Comparison of ENCODE assay signal across 9 mouse cellular contexts in the genomic region with DNA sequence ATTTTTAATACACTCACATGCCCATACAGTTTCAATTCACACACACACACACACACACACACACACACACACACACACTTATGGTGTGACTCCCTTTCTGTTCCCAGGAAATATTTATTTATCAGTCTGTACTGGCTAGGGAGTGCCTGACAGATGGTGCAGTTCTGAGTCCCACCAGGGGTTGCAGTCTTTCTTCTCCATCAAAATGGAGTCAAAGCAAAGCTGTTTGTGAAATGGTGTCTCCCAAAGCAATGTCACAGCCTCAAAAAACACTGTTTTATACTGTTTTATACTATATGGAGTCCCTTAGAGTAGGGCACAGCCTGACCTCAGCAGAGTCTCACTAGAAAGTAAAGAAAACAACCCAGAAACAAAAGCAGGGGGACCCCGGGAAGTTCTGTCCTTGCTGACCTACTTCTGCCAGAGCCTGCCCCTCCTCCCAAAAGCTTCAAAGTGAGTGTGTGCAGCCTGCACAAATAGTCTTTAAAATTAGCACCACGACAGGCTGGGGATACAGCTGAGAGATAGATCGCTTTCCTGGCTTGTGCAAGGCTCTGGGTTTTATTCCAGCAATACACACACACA. TPM values are rescaled to one million over a fixed set of nuclear protein-coding genes. Genes with fewer than 3 reads are reported as not detected.
DNase-seq lines count a peak whose midpoint lies in the region; ATAC-seq and TF ChIP-seq lines count a peak whose summit lies in the region.
"Had no signal": no experiment of that assay in that cellular context is flagged by ENCODE, and none has a peak within 500 bp of the region (broad histone marks: within the 10 kb centered on the region; RNA-seq: fewer than 3 reads in every experiment).

No protein-coding gene starts in this region.

- no peaks in the 10 kb centered on the region for H3K9me3 ChIP-seq in hindbrain, embryonic 12.5 days (replicated peaks)

- H3K4me1 ChIP-seq in embryonic fibroblast, embryonic 13.5 days (ENCODE audit: control insufficient read depth, insufficient read depth, low read length): peaks cover 21% of the 10 kb centered on the region
- H3K4me1 ChIP-seq in hindbrain, embryonic 12.5 days: peaks cover 25% of the 10 kb centered on the region

- H3K9ac ChIP-seq in hindbrain, embryonic 12.5 days: no peak overlapping the region

- TF ChIP-seq CTCF in embryonic fibroblast, embryonic 13.5 days (IDR thresholded peaks at IDR 0.05; ENCODE audit: borderline replicate concordance, insufficient read depth, low read length): no peak

- H3K4me3 ChIP-seq in embryonic fibroblast, embryonic 13.5 days (ENCODE audit: insufficient read depth, low read length): no peak overlapping the region
- no peak overlapping the region for H3K4me3 ChIP-seq in hindbrain, embryonic 12.5 days

- peak; percentile 43 for DNase-seq in layer of hippocampus, adult 11-12 months (ENCODE audit: low spot score)
- no peak for DNase-seq in layer of hippocampus, postnatal 25 days (ENCODE audit: extremely low spot score in 1 of 2, low spot score in 1 of 2)
- DNase-seq in brain, adult 2 months (ENCODE audit: low read depth, low spot score): peak; percentile 93
- DNase-seq in lung, postnatal 10 days: peak; percentile 82
- DNase-seq in thymus, postnatal 25 days: peak; percentile 78

- no peaks in the 10 kb centered on the region for H3K27me3 ChIP-seq in hindbrain, embryonic 12.5 days

- H3K27ac ChIP-seq in embryonic fibroblast, embryonic 13.5 days (ENCODE audit: insufficient read depth, low read length): peak overlapping the region; percentile 100
- peak overlapping the region; percentile 75 for H3K27ac ChIP-seq in hindbrain, embryonic 12.5 days

- 29% methylated on average over 3 of the region's 3 CpGs for WGBS in hindbrain, embryonic 12.5 days

- no peak overlapping the region for H3K4me2 ChIP-seq in hindbrain, embryonic 12.5 days (replicated peaks)

- H3K36me3 ChIP-seq in hindbrain, embryonic 12.5 days: no peaks in the 10 kb centered on the region

- ATAC-seq in hindbrain, embryonic 12.5 days (ENCODE audit: low FRiP score): 0 out of 2 replicates have a peak, but pooled peaks have one; percentile 32
- ATAC-seq in inflammation-experienced regulatory T-cells, adult 6 months: no peak

- peak; percentile 54 for TF ChIP-seq POLR2A in embryonic fibroblast, embryonic 13.5 days (IDR thresholded peaks at IDR 0.05; ENCODE audit: low read depth, low read length)

RNA-seq across cellular contexts. Expression of gene Lsp1, which starts 3.3 kb away (rescaled TPM):
- 1 to 10 TPM; 2.2 to 4.2 TPM for total RNA-seq in layer of hippocampus, postnatal 25 days (2021)
- polyA plus RNA-seq in embryonic fibroblast, embryonic 13.5 days (2011; ENCODE audit: insufficient read length, low read depth, missing spikeins): 114 and 159 TPM in 2 replicates
- polyA plus RNA-seq in hindbrain, embryonic 12.5 days (2016; fragmentation: Nextera tagmentation; extraction: Ambion mirVana): 9.6 and 14.4 TPM in 2 replicates
- 1,000 to 10,000 TPM; 1,183 to 1,943 (median 1,210) TPM for polyA plus RNA-seq in inflammation-experienced regulatory T-cells, adult 6 months (2017; shearing (Covaris generic))

RNA-seq across cellular contexts. Expression of gene Tnni2, which starts 15.7 kb away (rescaled TPM):
- under 1 TPM in 1 of 2 experiments, not detected in 1; 0.70 TPM for total RNA-seq in layer of hippocampus, postnatal 25 days (2021)
- polyA plus RNA-seq in embryonic fibroblast, embryonic 13.5 days (2011; ENCODE audit: insufficient read length, low read depth, missing spikeins): 1.1 TPM in 1 of 2 replicates, not detected in the other
- 1.9 and 3.6 TPM in 2 replicates for polyA plus RNA-seq in hindbrain, embryonic 12.5 days (2016; fragmentation: Nextera tagmentation; extraction: Ambion mirVana)
- polyA plus RNA-seq in inflammation-experienced regulatory T-cells, adult 6 months (2017; shearing (Covaris generic)): not detected

RNA-seq across cellular contexts. Expression of gene Syt8, which starts 22.7 kb away (rescaled TPM):
- total RNA-seq in layer of hippocampus, postnatal 25 days (2021): not detected
- polyA plus RNA-seq in embryonic fibroblast, embryonic 13.5 days (2011; ENCODE audit: insufficient read length, low read depth, missing spikeins): 1.3 and 2.4 TPM in 2 replicates
- polyA plus RNA-seq in hindbrain, embryonic 12.5 days (2016; fragmentation: Nextera tagmentation; extraction: Ambion mirVana): 0.30 TPM in 1 of 2 replicates, not detected in the other
- polyA plus RNA-seq in inflammation-experienced regulatory T-cells, adult 6 months (2017; shearing (Covaris generic)): not detected
- total RNA-seq: hematopoietic stem cell, adult 5-6 weeks had no signal

RNA-seq across cellular contexts. Expression of gene Tnnt3, which starts 41.3 kb away (rescaled TPM):
- not detected for total RNA-seq in layer of hippocampus, postnatal 25 days (2021)
- 1.4 TPM in 2 replicates for polyA plus RNA-seq in embryonic fibroblast, embryonic 13.5 days (2011; ENCODE audit: insufficient read length, low read depth, missing spikeins)
- 1.8 and 5.8 TPM in 2 replicates for polyA plus RNA-seq in hindbrain, embryonic 12.5 days (2016; fragmentation: Nextera tagmentation; extraction: Ambion mirVana)
- 1 to 10 TPM; 2.5 to 3.8 (median 2.8) TPM for polyA plus RNA-seq in inflammation-experienced regulatory T-cells, adult 6 months (2017; shearing (Covaris generic))

Comparison
In these comparisons a context has a peak if more than half of its experiments do, and no peak if none do; other contexts are left out.
1. DNase-seq: peak in layer of hippocampus, adult 11-12 months (single experiment), brain, adult 2 months (single experiment), lung, postnatal 10 days (single experiment) and thymus, postnatal 25 days (single experiment); none in layer of hippocampus, postnatal 25 days (0 of 2).